Mouse (Mus musculus): ENCODE measurements around the gene Rab11fip3.

DNA sequence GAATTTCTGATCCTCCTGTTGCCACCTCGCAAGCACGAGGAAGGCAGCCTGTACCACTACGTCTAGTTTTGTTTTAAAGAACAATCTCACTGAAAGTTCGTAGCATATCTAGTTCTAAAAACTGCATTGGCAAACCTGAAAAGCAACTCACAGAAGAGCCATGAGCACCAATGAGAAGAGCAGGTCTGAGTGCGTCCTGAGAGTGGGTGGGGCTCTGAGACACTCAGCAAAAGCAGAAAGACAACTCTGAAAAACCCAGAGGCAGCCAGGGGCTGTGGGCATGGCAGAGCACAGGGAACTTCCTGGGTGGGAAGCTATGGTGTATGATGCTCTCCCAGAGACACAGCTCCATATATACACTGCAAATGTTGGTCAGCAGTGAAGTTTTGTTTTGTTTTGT is 46.2 kb downstream of the Rab11fip3 start:
- TF ChIP-seq POLR2A (IDR thresholded peaks at IDR 0.05; ENCODE audit: control insufficient read depth, extremely low read depth, insufficient read depth, low read length, poor library complexity): no peak
- no peak for TF ChIP-seq CTCF (IDR thresholded peaks at IDR 0.05; ENCODE audit: borderline replicate concordance, control insufficient read depth, extremely low read depth, insufficient read depth, low read length, poor library complexity)
